Mouse (Mus musculus) stomach, postnatal 0 days (tissue): ENCODE data around the gene Dnaja1.

Experiments used
- CTCF ChIP-seq: IDR thresholded peaks from 2 replicates; pipeline ENCODE4 v1.5.1; 2016; ENCODE audit warnings: antibody characterized with exemption, low read depth, mild to moderate bottlenecking, moderate library complexity
- EP300 ChIP-seq: optimal IDR thresholded peaks from 2 replicates; pipeline ENCODE3; 2016; ENCODE audit warnings: antibody characterized with exemption

DNA sequence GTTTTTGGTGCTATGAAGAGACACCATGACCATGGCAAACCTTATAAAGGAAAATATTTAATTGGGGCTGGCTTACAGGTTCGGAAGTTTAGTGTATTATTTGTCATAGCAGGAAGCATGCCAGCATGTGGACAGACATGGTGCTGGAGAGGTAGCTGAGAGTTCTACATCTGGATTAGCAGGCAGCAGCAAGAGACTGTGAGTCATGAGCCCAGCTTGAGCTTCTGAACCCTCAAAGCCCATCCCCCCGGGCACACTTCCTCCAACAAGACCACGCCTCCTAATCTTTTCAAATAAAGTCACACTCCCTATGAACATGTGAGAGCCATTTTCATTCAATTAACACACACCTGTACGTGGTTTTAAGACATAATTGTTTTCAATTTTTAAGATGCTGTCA is 54.5 kb downstream of the Dnaja1 start:
- TF ChIP-seq CTCF (no peak), EP300 (no peak)
